Mouse (Mus musculus) cortical plate, adult 2 months (tissue): ENCODE results near the gene Nf2.

Experiments
- CTCF ChIP-seq: fragments of 200-500 bp; IDR thresholded peaks from 2 replicates; pipeline ENCODE4 v1.5.1; 2011; ENCODE audit warnings: mild to moderate bottlenecking, control low read depth, low read length; ENCODE audit not compliant: insufficient read depth; ENCODE audit errors: extremely low read depth
- POLR2A ChIP-seq: fragments of 200-500 bp; IDR thresholded peaks from 2 replicates; pipeline ENCODE4 v1.6.1; 2011; ENCODE audit warnings: mild to moderate bottlenecking, low read length, control low read depth; ENCODE audit not compliant: insufficient read depth; ENCODE audit errors: extremely low read depth

DNA sequence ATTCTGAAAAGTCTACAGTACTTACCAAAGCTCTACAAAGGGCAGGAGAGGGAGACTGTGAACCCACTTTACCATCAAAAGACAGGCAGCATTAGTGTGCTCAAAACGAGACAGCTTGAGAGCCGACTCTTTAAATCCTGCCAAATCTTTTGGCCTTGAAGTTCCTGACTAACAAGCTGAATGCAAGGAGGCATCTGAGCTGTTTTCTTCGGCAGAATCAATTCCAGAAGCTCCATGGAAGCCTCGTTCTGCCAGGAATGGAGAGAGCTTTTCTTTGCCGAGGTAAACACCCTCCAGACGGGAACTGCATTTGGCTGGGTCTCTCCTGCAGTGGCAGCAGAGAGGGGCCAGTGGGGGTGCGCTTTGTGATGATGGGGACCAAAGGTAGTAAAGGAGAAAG lies 80.0 kb downstream of the Nf2 start:
- TF ChIP-seq POLR2A, result no peak
- no peak for TF ChIP-seq CTCF
